Mouse (Mus musculus) ES-E14 (cell line): ENCODE results near the gene Mpig6b. TPM values are rescaled to one million over a fixed set of nuclear protein-coding genes. Genes with fewer than 3 reads are reported as not detected.

Experiments
- DNase-seq: peaks from one replicate; pipeline ENCODE4 v3.0.0-alpha.2; 2013; ENCODE audit warnings: low read depth, low spot score
- H3K27ac ChIP-seq: 2 replicates; pipeline ENCODE4 v1.5.1; 2012; ENCODE audit warnings: low read depth, mild to moderate bottlenecking, low read length, moderate library complexity, mixed read lengths; ENCODE audit not compliant: poor library complexity, insufficient read depth, severe bottlenecking
- H3K36me3 ChIP-seq: 2 replicates; pipeline ENCODE4 v1.6.1; 2012; ENCODE audit warnings: mild to moderate bottlenecking, low read length, moderate library complexity, mixed read lengths; ENCODE audit not compliant: control insufficient read depth, poor library complexity, insufficient read depth, severe bottlenecking
- H3K4me1 ChIP-seq, 2 experiments: fragments of 150-350 bp in 1 of 2; sonication (generic) in 1 of 2; 2 replicates each; pipeline ENCODE4 v1.6.1; 2012; ENCODE audit warnings: low read length in 2 of 2, mild to moderate bottlenecking in 1 of 2, mixed read lengths in 1 of 2; ENCODE audit not compliant: control insufficient read depth in 2 of 2, insufficient read depth in 2 of 2, poor library complexity in 1 of 2
- H3K4me3 ChIP-seq, 2 experiments: fragments of 150-350 bp in 1 of 2; sonication (generic) in 1 of 2; 2 replicates each; pipeline ENCODE4 v1.5.1; 2012; ENCODE audit warnings: low read length in 2 of 2, low read depth in 1 of 2, mild to moderate bottlenecking in 1 of 2, mixed read lengths in 1 of 2; ENCODE audit not compliant: insufficient read depth in 1 of 2, poor library complexity in 1 of 2, severe bottlenecking in 1 of 2
- H3K9ac ChIP-seq: 2 replicates; pipeline ENCODE4 v1.6.1; 2012; ENCODE audit warnings: low read depth, mild to moderate bottlenecking, low read length, mixed read lengths; ENCODE audit not compliant: poor library complexity, insufficient read depth, severe bottlenecking
- H3K9me3 ChIP-seq: fragments of 150-350 bp; sonication (generic); 2 replicates; pipeline ENCODE4 v1.6.1; 2012; ENCODE audit warnings: low read depth, mild to moderate bottlenecking, low read length; ENCODE audit not compliant: control insufficient read depth, insufficient read depth
- CHD2 ChIP-seq: IDR thresholded peaks from 2 replicates; pipeline ENCODE4 v1.6.1; 2014; ENCODE audit warnings: mild to moderate bottlenecking, low read depth, low read length, inconsistent platforms
- HCFC1 ChIP-seq: IDR thresholded peaks from 2 replicates; pipeline ENCODE4 v1.6.1; 2012; ENCODE audit warnings: low read length, inconsistent platforms, borderline replicate concordance; ENCODE audit not compliant: insufficient read depth
- MAFK ChIP-seq: IDR thresholded peaks from 2 replicates; pipeline ENCODE4 v1.6.1; 2014; ENCODE audit warnings: mild to moderate bottlenecking, low read depth, low read length, inconsistent platforms; ENCODE audit not compliant: insufficient read depth
- ZC3H11A ChIP-seq: IDR thresholded peaks from 2 replicates; pipeline ENCODE4 v1.6.1; 2012; ENCODE audit warnings: low read depth, mild to moderate bottlenecking, inconsistent platforms, low read length, borderline replicate concordance
- ZNF384 ChIP-seq: IDR thresholded peaks from 2 replicates; pipeline ENCODE4 v1.6.1; 2012; ENCODE audit warnings: low read depth, low read length, inconsistent platforms
- in situ Hi-C, 2 experiments: fragments of 600-800 bp; cut with MboI; formaldehyde crosslinking; loops; one replicate each; pipeline ENCODE4 v1.15.1; 2025; ENCODE audit warnings: low sequenced_read_pairs in 2 of 2, inconsistent platforms in 1 of 2; ENCODE audit not compliant: unreplicated experiment in 2 of 2
- total RNA-seq: library from RNA; depleted of rRNA; stranded (reverse); fragments of 300-350 nt; gene quantifications from 2 replicates; pipeline ENCODE4 v1.2.3, GENCODE M21; 2012

Gene Mpig6b
- total RNA-seq, 1 experiment: not detected

GRCm38 (mm10) chr17:35019894-35020293 is 46.1 kb downstream of the Mpig6b start:
- Histone ChIP-seq H3K27ac (no peak overlapping the region), H3K36me3 (peaks cover 18% of the 10 kb centered on the region), H3K4me1 (peaks cover 2 to 10% of the 10 kb centered on the region in 2 experiments; a peak in 2 of 4 replicates), H3K4me3 (no peak overlapping the region), H3K9ac (no peak overlapping the region), H3K9me3 (no peaks in the 10 kb centered on the region)
- in situ Hi-C loops: loop anchor here in 1 of 2 experiments (25.0 kb wide), 1 partner anchor 92 kb away; the partner anchor contains the start of genes Csnk2b, Gpank1, Ly6g5b and Ly6g5c
- TF ChIP-seq ZNF384: no peak
- no peak for TF ChIP-seq ZC3H11A
- DNase-seq: no peak

- no peak for DNase-seq
- Histone ChIP-seq H3K9me3 (no peaks in the 10 kb centered on the region), H3K9ac (no peak overlapping the region), H3K4me3 (no peak overlapping the region), H3K4me1 (peaks cover 2 to 14% of the 10 kb centered on the region in 2 experiments; a peak in 2 of 4 replicates), H3K36me3 (peaks cover 35% of the 10 kb centered on the region), H3K27ac (no peak overlapping the region)
- TF ChIP-seq ZNF384 (no peak), ZC3H11A (no peak), CHD2 (no peak), MAFK (no peak), HCFC1 (no peak)
- in situ Hi-C loops: loop anchor here in 1 of 2 experiments (25.0 kb wide), 1 partner anchor 94 kb away; the partner anchor contains the start of genes Csnk2b, Gpank1, Ly6g5b and Ly6g5c
These were observed 47.8 kb downstream of the Mpig6b start for GRCm38 (mm10) chr17:35018171-35018570.

- H3K36me3 ChIP-seq: peaks cover 40% of the 10 kb centered on the region
These were observed 48.3 kb downstream of the Mpig6b start for GRCm38 (mm10) chr17:35017706-35018030.

GRCm38 (mm10) chr17:35016791-35017705 is 48.9 kb downstream of the Mpig6b start:
- Histone ChIP-seq H3K4me1 (peaks cover 2 to 14% of the 10 kb centered on the region in 2 experiments; a peak in 2 of 4 replicates), H3K36me3 (peaks cover 47% of the 10 kb centered on the region), H3K27ac (no peak overlapping the region), H3K9me3 (no peaks in the 10 kb centered on the region), H3K9ac (no peak overlapping the region), H3K4me3 (no peak overlapping the region)
- DNase-seq: no peak
- TF ChIP-seq MAFK: no peak
- no peak for TF ChIP-seq HCFC1
- no peak for TF ChIP-seq ZC3H11A
- TF ChIP-seq ZNF384: no peak
- TF ChIP-seq CHD2: no peak
- in situ Hi-C loops: loop anchor here in 1 of 2 experiments (25.0 kb wide), 1 partner anchor 95 kb away; the partner anchor contains the start of genes Csnk2b, Gpank1, Ly6g5b and Ly6g5c

More at GRCm38 (mm10) chr17:35017706-35018030, 48.3 kb downstream of the Mpig6b start:
- in situ Hi-C loops: loop anchor here in 1 of 2 experiments (25.0 kb wide), 1 partner anchor 95 kb away; the partner anchor contains the start of genes Csnk2b, Gpank1, Ly6g5b and Ly6g5c
- Histone ChIP-seq H3K4me1 (peaks cover 2 to 14% of the 10 kb centered on the region in 2 experiments; a peak in 2 of 4 replicates), H3K9me3 (no peaks in the 10 kb centered on the region), H3K9ac (no peak overlapping the region), H3K27ac (no peak overlapping the region), H3K4me3 (no peak overlapping the region)
- DNase-seq: no peak
- no peak for TF ChIP-seq HCFC1
- no peak for TF ChIP-seq CHD2
- no peak for TF ChIP-seq ZNF384
- TF ChIP-seq ZC3H11A: no peak
- TF ChIP-seq MAFK: no peak
